Mouse (Mus musculus) 416B (cell line): Measurements from ENCODE around the gene Vps37d.
A peak's percentile ranks its signal among the peaks of the same experiment; 100 is the strongest.

Experiments
- DNase-seq: peaks from one replicate; pipeline ENCODE4 v3.0.0; 2011; ENCODE audit warnings: low read depth

Gene Vps37d

GRCm38 (mm10) chr5:135025899-135026298 lies 52.2 kb downstream of the Vps37d start:
- no peak for DNase-seq

- DNase-seq = peak; percentile 98
Measured at GRCm38 (mm10) chr5:135024665-135025224, 53.3 kb downstream of the Vps37d start.

GRCm38 (mm10) chr5:135023344-135024173 lies 54.5 kb downstream of the Vps37d start, which contains the start of gene Stx1a:
TSS of gene Stx1a (plus strand) at chr5:135023482.
- no peak for DNase-seq
